10 mouse cellular contexts compared by ENCODE assay signal in the genomic region with DNA sequence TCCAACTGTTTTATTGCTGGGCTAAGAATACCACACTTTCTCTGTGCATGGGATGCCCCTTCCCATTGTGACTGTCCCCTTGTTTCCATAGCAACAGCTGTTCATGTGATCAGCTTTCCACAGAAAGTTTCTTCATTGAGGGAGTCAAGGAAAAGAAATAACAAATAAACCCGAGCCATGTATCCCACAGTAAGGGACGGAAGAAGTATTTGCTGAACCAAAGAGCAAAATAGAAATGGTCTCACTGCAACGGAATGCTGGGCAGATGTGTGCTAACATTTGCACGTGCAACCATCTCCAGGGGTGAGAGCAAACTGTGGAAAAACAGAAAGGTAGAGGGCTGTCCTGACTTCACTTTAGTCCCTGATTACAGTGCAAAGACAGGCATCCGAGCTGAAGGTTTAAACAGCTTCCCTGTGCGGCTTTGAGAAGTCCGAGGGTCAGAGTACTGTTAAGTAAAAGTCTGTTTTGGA. TPM values are rescaled to one million over a fixed set of nuclear protein-coding genes. Genes with fewer than 3 reads are reported as not detected.
DNase-seq lines count a peak whose midpoint lies in the region; ATAC-seq lines count a peak whose summit lies in the region.
"Had no signal": no experiment of that assay in that cellular context is flagged by ENCODE, and none has a peak within 500 bp of the region (broad histone marks: within the 10 kb centered on the region; RNA-seq: fewer than 3 reads in every experiment).

No protein-coding gene starts in this region.

- H3K4me1 ChIP-seq in kidney, embryonic 14.5 days (ENCODE audit: control insufficient read depth, insufficient read depth, low read length) = 0 out of 2 replicates have a peak, but pooled peaks cover 4% of the 10 kb centered on the region
- no peaks in the 10 kb centered on the region; the same call in 1 of the 2 replicates for H3K4me1 ChIP-seq in hindbrain, embryonic 11.5 days (replicated peaks; ENCODE audit: control insufficient read depth, insufficient read depth, low read length)
- H3K4me1 ChIP-seq in neural tube, embryonic 11.5 days (ENCODE audit: control insufficient read depth, insufficient read depth, low read length) = no peaks in the 10 kb centered on the region; the same call in 1 of the 2 replicates

- no peak for DNase-seq in kidney, adult 18-20 months
- DNase-seq in embryo, embryonic 10.5 days (ENCODE audit: low spot score) = peak; percentile 75
- DNase-seq in hindbrain, embryonic 11.5 days (ENCODE audit: low spot score) = peak; percentile 37
- DNase-seq in neural tube, embryonic 11.5 days (ENCODE audit: low spot score) = peak; percentile 18
- DNase-seq in gastrocnemius, adult 18-20 months (ENCODE audit: low spot score) = no peak
- no peak for DNase-seq in cerebellum, adult 11-12 months
- DNase-seq in thymus, postnatal 10 days (ENCODE audit: low spot score in 2 of 2) = no peak
- DNase-seq: thymus, postnatal 25 days had no signal

- H3K27ac ChIP-seq in kidney, embryonic 14.5 days (ENCODE audit: low read depth, low read length) = 0 out of 2 replicates have a peak overlapping the region, but pooled peaks have one; percentile 24
- peak overlapping the region; percentile 27; the same call in 1 of the 2 replicates for H3K27ac ChIP-seq in hindbrain, embryonic 11.5 days (ENCODE audit: low read depth, low read length)
- H3K27ac ChIP-seq in neural tube, embryonic 11.5 days (ENCODE audit: low read depth, low read length) = no peak overlapping the region

- no peaks in the 10 kb centered on the region for H3K36me3 ChIP-seq in kidney, embryonic 14.5 days (ENCODE audit: control insufficient read depth, insufficient read depth, low read length)
- H3K36me3 ChIP-seq in hindbrain, embryonic 11.5 days (ENCODE audit: control insufficient read depth, insufficient read depth, low read length) = no peaks in the 10 kb centered on the region
- H3K36me3 ChIP-seq in neural tube, embryonic 11.5 days (ENCODE audit: control insufficient read depth, insufficient read depth, low read length) = no peaks in the 10 kb centered on the region

- no peak overlapping the region for H3K4me3 ChIP-seq in kidney, embryonic 14.5 days (ENCODE audit: low read length)
- no peak overlapping the region for H3K4me3 ChIP-seq in hindbrain, embryonic 11.5 days (ENCODE audit: low read depth, low read length)
- H3K4me3 ChIP-seq in neural tube, embryonic 11.5 days (ENCODE audit: low read depth, low read length) = no peak overlapping the region
- H3K4me3 ChIP-seq: myocyte had no signal

- H3K9ac ChIP-seq in kidney, embryonic 14.5 days (ENCODE audit: low read depth, low read length) = no peak overlapping the region
- no peak overlapping the region for H3K9ac ChIP-seq in hindbrain, embryonic 11.5 days (ENCODE audit: low read depth, low read length)
- H3K9ac ChIP-seq in neural tube, embryonic 11.5 days (ENCODE audit: low read length) = no peak overlapping the region

- no peaks in the 10 kb centered on the region for H3K9me3 ChIP-seq in kidney, embryonic 14.5 days (ENCODE audit: control insufficient read depth, low read length)
- H3K9me3 ChIP-seq in hindbrain, embryonic 11.5 days (ENCODE audit: control insufficient read depth, low read length) = no peaks in the 10 kb centered on the region
- H3K9me3 ChIP-seq in neural tube, embryonic 11.5 days (ENCODE audit: control insufficient read depth, low read length) = no peaks in the 10 kb centered on the region

- H3K4me2 ChIP-seq in kidney, embryonic 14.5 days (replicated peaks; ENCODE audit: low read depth, low read length) = no peak overlapping the region
- H3K4me2 ChIP-seq in hindbrain, embryonic 11.5 days (replicated peaks; ENCODE audit: low read depth, low read length) = no peak overlapping the region
- H3K4me2 ChIP-seq in neural tube, embryonic 11.5 days (ENCODE audit: low read depth) = no peak overlapping the region

- H3K27me3 ChIP-seq in kidney, embryonic 14.5 days (ENCODE audit: control insufficient read depth, insufficient read depth, low read length) = no peaks in the 10 kb centered on the region
- H3K27me3 ChIP-seq in hindbrain, embryonic 11.5 days (ENCODE audit: control insufficient read depth, insufficient read depth, low read length) = no peaks in the 10 kb centered on the region
- no peaks in the 10 kb centered on the region for H3K27me3 ChIP-seq in neural tube, embryonic 11.5 days (ENCODE audit: control insufficient read depth, insufficient read depth, low read length)

- ATAC-seq in kidney, embryonic 14.5 days (ENCODE audit: low FRiP score, low TSS enrichment) = peak; percentile 52; the same call in 1 of the 2 replicates
- peak; percentile 56; the same call in 1 of the 2 replicates for ATAC-seq in hindbrain, embryonic 11.5 days (ENCODE audit: low FRiP score)
- peak; percentile 55; the same call in 1 of the 2 replicates for ATAC-seq in neural tube, embryonic 11.5 days (ENCODE audit: insufficient read depth, low FRiP score, low TSS enrichment)

- WGBS in kidney, embryonic 14.5 days = 40% methylated on average over 7 of the region's 7 CpGs
- 14% methylated on average over 7 of the region's 7 CpGs for WGBS in hindbrain, embryonic 11.5 days
- WGBS in neural tube, embryonic 11.5 days = 18% methylated on average over 7 of the region's 7 CpGs

RNA-seq across cellular contexts. Expression of a gene that starts 8.1 kb away (rescaled TPM):
- polyA plus RNA-seq in kidney, embryonic 14.5 days (2014; fragmentation: Nextera tagmentation; extraction: Ambion mirVana) = not detected in 2 replicates
- not detected in 2 replicates for polyA plus RNA-seq in hindbrain, embryonic 11.5 days (2014; fragmentation: Nextera tagmentation; extraction: Ambion mirVana)
- not detected in 2 replicates for polyA plus RNA-seq in neural tube, embryonic 11.5 days (2014; fragmentation: Nextera tagmentation; extraction: Ambion mirVana)
- not detected for total RNA-seq in gastrocnemius, adult 18-20 months (2021)
- polyA plus RNA-seq: myocyte had no signal

Comparison
In these comparisons a context has a peak if more than half of its experiments do, and no peak if none do; other contexts are left out.
1. DNase-seq: peak in embryo, embryonic 10.5 days (single experiment), hindbrain, embryonic 11.5 days (single experiment) and neural tube, embryonic 11.5 days (single experiment); none in kidney, adult 18-20 months (single experiment), gastrocnemius, adult 18-20 months (single experiment), cerebellum, adult 11-12 months (single experiment) and thymus, postnatal 10 days (0 of 2).
2. Peak in every context shown above with its lines, with median percentiles within 50 percentile points of each other: ATAC-seq.